Mouse (Mus musculus) megakaryocyte, adult 5-6 weeks (primary cell): ENCODE results near the gene Tmem239. TPM values are rescaled to one million over a fixed set of nuclear protein-coding genes. Genes with fewer than 3 reads are reported as not detected.
"Not testable (repeated sequence)": the region's sequence is repeated elsewhere in the genome, so short reads cannot be mapped to it uniquely, and the experiment has no call there.

Experiments used
- ATAC-seq: 2 replicates; pipeline ENCODE4 v1.8.0; 2016; ENCODE audit warnings: mild to moderate bottlenecking, inconsistent platforms; ENCODE audit not compliant: poor library complexity, severe bottlenecking
- total RNA-seq, 2 experiments: library from RNA; stranded (forward) in 1 of 2; stranded (reverse) in 1 of 2; fragments of 153-499, 151-499 nt in 1 of 2; fragments of 221-1000, 200-1000 nt in 1 of 2; gene quantifications; 2 replicates each; pipeline versions ENCODE4 v1.2.3 to v1.2.4; 2015 to 2017

Tmem239 gene
- not detected in 2 replicates for total RNA-seq (2015)
- total RNA-seq (2017): not detected in 2 replicates

- no peak for ATAC-seq
These were observed at the start of gene Tmem239 for GRCm38 (mm10) chr2:130406178-130406577. Gene Tmem239 (plus strand): TSS chr2:130406478.

DNA sequence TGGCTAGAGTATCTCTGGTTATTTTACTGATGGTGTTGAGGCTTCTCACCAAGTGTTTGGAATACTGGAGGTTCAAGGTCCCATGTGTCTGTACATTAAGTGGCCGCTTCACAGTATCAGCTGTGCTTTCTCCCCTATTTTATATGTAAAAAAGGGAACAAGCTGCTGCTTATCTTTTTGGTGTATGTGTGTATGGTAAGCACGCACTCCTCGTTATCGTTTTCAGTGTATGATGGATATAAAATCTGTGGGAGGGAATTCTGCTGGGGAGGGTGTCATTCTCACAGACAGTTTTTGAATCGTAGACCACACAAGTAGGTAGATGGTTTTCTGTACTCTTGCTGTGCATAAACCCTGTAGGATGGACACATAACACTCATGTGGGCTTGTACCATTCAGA is 48.7 kb upstream of the Tmem239 start:
- ATAC-seq: no peak

GRCm38 (mm10) chr2:130358852-130359251 is 47.4 kb upstream of the Tmem239 start:
- no peak for ATAC-seq

DNA sequence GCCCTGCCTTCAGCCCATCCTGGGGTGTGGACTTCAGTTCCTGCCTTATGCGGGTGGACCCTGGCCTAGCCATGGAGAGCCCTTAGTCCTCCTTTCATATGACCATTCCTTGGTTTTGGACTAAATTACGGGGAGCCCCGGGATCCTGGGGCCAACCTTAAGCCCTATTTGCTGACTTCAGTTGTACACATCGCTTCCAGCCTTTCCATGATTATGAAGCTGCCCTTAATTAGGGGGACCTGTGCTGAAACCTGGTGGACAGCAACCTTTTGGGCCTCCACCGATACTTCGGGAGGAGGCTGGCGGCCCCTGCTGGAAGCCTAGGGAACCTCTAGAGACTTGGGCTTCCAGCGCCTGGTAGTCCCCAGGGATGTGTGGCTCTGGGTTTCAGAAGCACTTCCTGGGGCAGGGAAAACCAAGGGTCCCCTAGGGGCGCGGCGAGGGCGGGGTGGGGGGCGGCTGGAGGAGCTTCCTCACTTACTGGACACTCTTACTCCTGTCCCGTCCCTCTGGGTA is 43.7 kb upstream of the Tmem239 start:
- ATAC-seq: no peak

DNA sequence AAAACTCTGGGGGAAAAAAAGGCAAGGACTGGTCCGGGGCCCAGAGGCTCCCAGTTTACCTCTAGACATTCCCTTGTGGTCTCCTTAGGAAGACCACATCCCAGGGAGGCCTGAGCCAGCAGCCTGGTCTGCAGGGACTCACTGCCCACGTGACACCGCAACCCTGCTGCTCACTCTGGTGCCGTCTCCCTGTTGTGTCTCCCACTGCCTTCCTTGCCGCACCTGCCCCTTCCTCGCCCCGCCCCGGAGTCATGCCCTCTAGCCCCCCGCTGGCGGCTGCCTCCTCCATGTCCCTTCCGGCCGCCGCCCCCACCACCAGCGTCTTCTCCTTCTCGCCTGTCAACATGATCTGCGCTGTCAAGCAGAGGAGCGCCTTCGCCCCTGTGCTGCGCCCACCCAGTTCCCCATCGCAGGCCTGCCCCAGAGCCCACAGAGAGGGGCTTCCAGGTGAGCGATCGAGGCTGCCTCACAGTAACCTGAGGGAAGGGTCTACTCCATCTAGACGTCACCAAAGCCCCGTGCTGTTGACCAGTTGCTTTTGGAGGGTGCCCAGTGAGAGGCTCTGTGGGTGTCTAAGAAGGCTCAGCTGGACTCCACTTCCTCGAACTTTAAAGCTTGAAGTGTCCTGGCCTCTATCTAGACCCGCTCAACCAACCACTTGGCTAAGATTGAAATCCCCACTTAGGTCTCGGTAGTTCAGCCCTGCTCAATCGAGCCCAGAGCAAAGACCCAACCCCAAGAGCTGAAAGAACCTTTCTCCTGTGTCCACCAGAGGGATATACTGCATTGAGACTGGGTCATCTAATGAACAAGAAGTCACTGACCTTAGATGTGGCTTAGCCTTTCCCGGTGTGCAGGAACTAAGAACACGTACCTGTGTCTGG is 40.8 kb upstream of the Tmem239 start:
- no peak for ATAC-seq

GRCm38 (mm10) chr2:130367386-130367785 is 38.9 kb upstream of the Tmem239 start:
- no peak for ATAC-seq

DNA sequence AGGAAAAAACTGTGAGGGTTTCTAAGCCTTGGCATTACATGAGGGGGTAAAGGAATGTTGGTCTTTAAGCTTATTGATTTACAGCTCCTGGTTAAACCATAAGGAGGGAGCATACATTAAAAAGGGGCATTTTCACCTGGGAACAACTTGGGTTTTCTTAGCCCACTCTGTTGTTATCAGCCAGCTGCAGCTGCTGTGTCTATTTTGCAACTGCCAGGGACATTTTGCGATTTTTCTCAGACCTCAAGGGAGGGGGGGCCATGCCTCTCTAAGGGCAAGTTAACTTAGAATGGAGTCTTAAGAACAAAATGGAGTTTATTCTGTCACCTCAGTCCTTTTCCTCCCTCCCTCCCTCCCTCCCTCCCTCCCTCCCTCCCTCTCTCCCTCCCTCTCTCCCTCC is 33.3 kb upstream of the Tmem239 start:
- ATAC-seq: not testable (repeated sequence)

GRCm38 (mm10) chr2:130374951-130375350 is 31.3 kb upstream of the Tmem239 start:
- ATAC-seq: no peak

- no peak for ATAC-seq
These were observed 23.1 kb upstream of the Tmem239 start for GRCm38 (mm10) chr2:130383205-130383604.

- ATAC-seq: no peak
These were observed 22.4 kb upstream of the Tmem239 start for GRCm38 (mm10) chr2:130383895-130384294.

DNA sequence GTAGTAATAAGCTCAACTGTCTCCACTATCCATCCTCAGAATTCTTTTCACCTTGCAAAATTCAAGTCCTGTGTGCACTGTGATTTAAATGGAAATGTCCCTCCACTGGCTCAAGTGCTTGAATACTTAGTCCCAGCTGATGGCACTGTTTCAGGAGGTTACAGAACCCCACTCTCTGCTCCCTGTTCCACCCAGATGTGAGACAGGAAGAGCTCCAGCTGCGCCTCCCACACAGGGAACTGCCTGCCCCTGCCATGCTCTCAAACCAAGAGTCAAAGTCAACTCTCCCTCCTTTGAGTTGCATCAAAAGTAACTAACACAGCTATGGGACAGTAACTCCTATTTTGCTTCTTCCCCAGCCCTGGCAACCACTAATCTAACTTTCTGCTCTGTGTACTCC is 20.1 kb upstream of the Tmem239 start:
- no peak for ATAC-seq

DNA sequence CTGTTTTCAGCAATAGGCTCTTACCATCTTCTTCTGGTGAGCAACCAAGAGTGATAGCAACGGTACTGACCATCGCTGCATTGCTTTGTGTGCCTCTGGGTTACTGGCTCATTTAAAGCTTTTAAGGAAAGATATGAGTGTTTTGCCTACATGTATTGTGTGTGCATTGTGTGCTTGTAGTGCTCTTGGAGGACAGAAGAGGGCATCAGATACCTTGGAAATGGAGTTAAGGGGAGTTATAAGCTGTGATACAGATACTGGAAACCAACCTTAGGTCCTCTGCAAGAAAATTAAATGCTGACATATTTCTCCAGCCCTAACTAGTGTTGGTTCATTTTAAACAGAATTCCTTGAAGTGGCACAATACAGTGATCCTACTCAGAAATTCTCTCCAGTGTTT is 17.5 kb upstream of the Tmem239 start:
- ATAC-seq: no peak

GRCm38 (mm10) chr2:130390993-130391625 is 15.2 kb upstream of the Tmem239 start:
- no peak for ATAC-seq

DNA sequence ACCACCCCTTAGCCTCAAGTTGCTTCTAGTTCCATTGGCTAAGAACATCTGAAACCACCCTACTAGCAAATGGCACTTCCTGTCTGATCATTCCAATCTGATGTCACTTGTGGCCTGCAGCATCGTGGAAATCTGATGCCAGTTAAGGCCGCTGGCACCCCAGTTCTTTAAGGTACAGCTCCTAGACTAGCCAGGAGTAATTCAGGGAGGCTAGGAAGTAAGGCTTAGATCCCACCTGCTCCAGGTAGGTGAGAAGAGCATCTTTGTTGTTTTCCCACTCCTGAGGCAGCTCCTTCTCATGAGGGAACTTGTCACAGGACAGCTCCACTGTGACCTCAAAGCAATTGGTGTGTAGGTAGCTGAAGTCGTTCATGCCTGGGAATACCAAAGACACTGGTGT is 13.4 kb upstream of the Tmem239 start:
- no peak for ATAC-seq

GRCm38 (mm10) chr2:130395696-130396095 is 10.6 kb upstream of the Tmem239 start:
- ATAC-seq: no peak

- no peak for ATAC-seq
These were observed 8.9 kb upstream of the Tmem239 start, which contains the start of gene Cpxm1 for GRCm38 (mm10) chr2:130397186-130397985. Gene Cpxm1 (minus strand): TSS chr2:130397574.

DNA sequence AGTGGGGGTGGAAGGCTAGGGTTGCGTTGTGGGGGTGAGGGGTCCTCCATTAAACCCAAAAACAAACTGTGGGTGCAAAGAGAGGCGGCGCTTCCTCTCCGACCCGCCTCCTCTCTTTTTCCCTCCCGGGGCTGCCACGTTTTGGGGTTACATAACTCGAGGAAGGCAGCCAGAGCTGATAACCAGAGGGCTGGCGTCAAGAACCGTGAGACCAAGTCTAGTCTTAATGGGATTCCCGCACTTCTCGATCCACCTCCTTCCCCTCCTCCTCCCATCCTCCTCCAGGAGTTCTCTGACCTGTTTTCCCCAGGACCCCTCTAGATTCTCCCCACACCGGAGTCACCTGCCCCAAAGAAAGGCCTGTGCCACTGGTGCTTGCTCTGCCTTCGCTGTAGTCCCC is 8.2 kb upstream of the Tmem239 start:
- ATAC-seq: no peak

DNA sequence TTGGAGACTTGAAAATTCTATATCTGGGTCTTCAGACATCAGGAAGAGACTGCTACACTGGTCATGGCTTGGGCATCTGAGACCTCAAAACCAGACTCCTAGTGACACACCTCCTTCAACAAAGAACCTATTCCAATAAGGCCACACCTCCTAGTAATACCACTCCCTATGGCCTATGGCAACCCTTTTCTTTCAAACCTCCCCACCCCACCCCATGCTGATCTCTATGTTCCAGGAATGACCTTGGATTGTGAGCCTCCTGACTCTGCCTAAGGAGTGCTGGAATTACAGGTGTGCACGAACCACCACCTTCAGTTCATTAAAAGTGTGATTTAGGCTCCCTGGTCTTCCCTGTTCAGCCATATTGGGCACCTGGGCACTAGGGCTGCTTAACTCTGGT is 6.2 kb upstream of the Tmem239 start:
- no peak for ATAC-seq

GRCm38 (mm10) chr2:130401891-130402290 is 4.4 kb upstream of the Tmem239 start:
- ATAC-seq: no peak

DNA sequence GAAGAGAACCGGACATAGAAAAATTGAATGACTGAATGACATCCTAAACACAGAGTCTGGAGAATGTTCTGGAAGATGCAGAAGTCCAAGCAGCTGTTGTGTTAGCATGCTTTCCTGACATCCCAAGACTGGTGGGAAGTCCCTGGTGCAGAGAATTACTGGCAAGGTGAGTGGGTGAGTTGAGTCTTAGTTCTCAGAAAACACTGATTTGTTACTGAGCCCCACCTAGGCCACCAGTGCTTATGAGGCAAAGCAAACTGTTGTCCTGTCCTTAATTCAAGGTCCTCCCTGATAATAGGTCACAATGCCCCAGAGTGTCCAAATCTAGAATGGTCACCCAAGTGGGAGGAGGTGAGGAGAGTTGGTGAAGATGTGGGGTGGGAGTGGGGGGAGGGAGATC is 1.3 kb upstream of the Tmem239 start, which contains the start of the genes Gm28372 and 1700020A23Rik:
Gm28372 (plus strand) TSS at position 301 of the 400 bp plus-strand sequence.
1700020A23Rik (plus strand) TSS at position 321 of the 400 bp plus-strand sequence.
- ATAC-seq: no peak

DNA sequence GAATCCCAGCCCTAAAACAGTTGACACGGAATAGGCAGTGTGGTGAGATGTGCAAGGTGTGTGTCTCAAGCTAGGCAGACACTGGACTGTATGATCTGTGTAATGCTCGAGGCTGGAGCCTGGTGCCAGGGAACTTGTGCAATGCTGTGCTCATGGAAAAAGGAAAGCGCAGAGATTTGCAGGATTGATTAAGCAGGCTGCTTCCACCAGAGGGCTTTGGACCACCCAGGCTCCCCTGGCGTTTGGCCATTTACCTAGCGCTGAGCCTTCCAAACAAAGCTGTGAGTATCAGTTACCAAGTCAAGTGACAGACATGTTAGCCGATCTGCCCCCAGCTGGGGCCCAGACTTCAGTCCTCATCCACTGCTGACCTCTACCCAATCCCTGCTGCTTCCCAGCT is 1.9 kb downstream of the Tmem239 start:
- no peak for ATAC-seq
